Mouse (Mus musculus) erythroid progenitor cell, adult 5-6 weeks (primary cell): ENCODE results near the gene Rnf24. TPM values are rescaled to one million over a fixed set of nuclear protein-coding genes. Genes with fewer than 3 reads are reported as not detected.

Source experiments
- ATAC-seq: replicated peaks from 2 replicates; pipeline ENCODE4 v1.8.0; 2016; ENCODE audit warnings: moderate number of reproducible peaks, mild to moderate bottlenecking, moderate TSS enrichment, inconsistent platforms; ENCODE audit not compliant: poor library complexity, low FRiP score, severe bottlenecking
- total RNA-seq, 2 experiments: library from RNA; stranded (forward) in 1 of 2; stranded (reverse) in 1 of 2; fragments of 150-400 nt in 1 of 2; fragments of 186-747, 209-891 nt in 1 of 2; gene quantifications; 2 replicates each; pipeline versions ENCODE4 v1.2.3 to v1.2.4; 2015 to 2017; ENCODE audit warnings: low replicate concordance in 2 of 2

The Rnf24 gene
- total RNA-seq, 2 experiments from 2014 or later: 2.9 to 6.4 TPM

DNA sequence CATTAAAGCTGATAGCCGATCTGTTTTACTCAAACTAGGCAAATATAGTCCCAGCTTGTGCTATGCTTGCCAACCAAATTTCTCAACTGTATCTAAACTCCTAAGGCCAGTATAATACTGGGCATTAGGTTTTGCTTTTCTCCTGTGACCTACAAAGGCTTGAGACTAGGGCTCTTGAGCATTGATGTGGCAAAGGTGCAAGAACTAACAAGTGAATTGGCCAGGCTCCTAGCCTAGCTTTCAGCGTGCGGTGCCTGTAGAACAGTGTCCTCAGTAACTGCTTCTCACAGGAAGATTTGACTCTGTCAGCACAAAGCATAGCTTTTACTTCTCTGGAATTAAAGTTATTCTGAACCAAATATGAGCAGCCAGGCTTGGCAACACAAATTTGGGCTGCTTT, 77.2 kb downstream of the Rnf24 start:
- no peak for ATAC-seq

DNA sequence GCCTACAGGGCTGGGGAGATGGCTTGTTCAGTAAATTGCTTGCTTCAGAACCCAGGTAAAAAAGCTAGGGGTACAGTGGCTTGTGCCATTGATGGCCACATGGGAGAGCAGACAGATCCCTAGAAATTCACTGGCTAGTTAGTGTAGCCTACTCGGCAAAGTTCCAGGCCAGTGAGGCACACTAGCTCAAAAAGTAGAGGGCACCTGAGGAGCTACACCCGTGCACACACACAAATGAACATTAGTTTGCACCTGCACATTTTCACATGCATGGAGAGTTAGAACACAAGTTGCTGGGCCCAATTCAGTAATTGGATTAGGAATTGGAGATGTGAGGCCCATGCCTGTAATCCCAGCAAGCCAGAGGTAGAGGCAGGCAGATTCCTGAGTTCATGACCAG, 87.6 kb downstream of the Rnf24 start:
- no peak for ATAC-seq

DNA sequence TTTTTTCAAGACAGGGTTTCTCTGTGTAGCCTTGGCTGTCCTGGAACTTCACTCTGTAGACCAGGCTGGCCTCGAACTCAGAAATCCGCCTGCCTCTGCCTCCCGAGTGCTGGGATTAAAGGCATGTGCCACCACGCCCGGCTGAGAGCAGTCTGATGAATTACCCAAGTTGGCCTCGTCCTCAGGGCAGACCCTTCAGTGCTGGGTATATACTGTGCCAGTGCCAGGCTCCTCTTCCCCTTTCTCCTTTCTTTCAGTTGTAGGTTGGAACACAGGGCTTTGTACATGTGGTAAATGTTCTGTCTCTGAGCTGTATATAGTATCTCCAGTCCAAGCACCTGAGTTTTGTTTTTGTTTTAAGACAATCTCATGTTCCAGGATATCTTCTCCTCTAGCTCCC, 88.7 kb downstream of the Rnf24 start:
- no peak for ATAC-seq

DNA sequence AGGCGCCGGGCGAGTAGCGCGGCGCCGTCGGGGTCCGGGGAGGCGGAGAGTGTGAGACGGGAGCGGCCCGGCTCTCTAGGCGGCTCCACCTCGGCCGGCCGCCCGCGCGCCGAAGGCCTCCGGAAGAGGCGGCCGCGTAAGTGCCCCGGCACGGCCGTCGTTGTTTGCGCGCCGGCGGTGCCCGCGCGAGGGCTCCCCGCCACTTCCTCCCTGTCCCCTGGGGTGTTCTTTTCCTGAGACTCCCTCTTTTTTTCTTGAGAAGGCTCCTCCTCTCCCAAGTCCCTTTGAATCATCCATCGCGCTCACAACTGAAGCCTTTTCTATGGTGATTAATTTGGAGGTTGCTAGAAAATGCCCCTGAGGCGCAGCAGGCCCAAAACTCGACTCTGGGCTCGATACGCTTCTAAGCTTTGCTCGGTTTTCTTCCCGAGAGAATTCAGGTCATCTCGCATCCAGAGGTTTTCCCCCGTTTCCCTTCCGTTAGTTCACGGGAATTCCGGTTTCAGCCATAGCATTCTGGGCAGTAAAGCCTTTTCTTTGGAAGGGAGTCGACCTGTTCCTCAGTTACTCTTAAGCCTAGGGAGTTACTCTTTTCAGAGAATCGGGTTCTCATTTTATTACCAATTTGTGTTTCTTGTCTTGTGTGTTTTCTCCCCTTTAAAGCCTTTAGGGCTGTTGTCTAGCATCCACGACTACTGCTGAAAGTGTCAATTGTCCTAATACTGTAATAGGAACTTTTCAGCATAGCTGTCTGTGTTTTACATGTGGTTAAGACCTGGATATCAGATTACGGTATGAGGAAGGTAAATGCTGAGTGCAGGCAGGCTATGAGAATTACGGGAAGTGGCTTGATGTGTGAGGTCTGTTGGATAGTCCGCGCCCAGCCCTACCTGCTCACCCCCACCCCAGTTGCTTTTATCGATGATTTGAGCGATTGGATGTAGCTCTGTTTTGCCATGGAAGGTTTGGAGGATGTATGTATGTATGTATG, 89.7 kb downstream of the Rnf24 start:
- ATAC-seq: 0 out of 2 replicates have a peak, but pooled peaks have one; percentile 26

DNA sequence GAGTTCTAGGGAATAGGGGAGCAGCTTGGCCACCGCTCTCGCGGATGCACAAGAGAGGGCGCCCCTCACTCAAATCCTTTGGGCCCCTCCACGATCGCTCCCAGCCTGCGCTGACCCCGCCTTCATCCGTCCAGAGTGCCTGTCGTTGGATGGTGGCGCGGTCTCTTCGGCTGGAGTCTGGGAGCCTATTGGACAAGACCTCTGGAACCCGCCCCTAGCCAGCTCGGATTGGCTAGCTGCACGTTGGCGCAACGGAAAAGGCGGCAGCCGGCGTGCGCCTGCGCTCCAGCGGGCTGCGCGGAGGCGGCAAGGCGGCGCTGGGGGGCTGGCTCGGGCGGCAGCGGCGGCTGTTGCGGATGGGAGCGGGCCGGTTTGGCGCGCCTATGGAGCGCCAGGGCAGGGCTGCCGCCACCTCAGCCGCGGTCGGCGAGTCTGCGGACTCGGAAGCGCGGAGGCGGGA, 90.4 kb downstream of the Rnf24 start, which contains the start of gene Pank2:
Gene Pank2 (plus strand): TSS at position 283 of the 460 bp plus-strand sequence.
- peak; percentile 94 for ATAC-seq

DNA sequence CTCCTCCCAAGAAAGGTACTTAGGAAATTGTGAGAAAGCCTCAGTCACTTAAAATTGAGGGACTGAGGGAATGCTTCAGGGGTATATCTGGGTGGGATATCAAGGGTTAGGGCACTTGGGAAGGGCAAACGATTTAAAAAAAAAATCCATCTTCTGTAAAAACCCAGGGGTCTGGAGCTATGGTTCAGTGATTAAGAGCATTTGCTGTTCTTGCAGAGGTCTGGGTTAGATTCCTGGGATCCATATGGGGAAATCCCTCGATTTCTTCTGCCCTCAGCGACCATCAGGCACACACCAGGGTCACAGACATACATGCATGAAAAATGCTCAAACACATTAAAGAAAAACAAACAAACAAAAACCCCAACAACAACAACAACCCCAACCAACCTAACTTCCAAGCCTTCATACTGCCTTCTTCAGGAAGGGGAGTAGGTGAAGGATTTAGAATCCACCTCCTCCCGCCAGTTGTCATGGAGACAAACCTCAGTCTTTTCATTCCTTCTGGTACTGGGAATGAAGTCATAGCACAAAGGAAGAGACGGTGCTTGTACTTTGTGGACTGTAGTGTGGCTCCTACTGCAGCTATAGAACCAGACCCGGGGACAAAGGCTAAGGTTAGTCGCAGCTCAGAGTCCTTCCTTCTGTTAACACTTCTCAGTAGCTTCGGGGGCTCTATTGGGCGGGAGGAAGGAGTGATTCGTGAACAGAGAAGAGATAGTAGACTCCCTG, 91.0 kb downstream of the Rnf24 start:
- ATAC-seq: peak; percentile 40

DNA sequence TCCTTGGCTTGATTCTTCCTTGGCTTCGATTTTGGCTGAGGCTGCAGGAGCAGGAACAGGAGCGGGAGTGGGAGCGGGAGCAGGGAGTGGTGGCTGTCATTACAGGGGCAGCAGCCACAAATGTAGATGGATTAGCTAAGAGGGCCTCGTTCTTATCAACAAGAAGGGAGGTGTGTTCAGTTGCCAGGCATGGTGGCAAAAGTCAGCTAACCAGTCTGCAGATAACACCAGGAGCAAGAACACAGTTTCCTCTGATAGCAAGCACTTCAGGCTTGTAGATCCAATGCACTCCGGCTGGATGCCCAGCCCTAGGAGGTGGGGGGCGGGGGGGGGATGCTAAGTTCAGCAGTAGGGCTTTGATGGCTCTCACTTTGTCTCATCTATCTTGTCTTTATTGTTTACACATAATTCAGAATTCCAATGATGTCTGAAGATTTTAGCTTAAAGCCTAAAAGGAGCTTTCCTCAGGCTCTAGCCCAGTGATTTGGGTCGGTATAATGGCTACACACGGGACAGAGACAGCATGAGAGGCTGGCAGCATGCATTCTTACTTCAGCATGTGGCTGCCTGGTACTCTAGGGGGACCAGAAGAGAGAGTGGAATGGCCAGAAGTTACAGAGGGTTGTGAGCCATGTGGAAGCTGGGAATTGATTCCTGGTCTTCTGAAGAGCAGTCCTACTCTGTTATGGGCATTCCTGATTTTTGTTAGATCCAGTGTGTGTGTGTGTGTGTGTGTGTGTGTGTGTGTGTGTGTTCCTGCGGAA, 92.0 kb downstream of the Rnf24 start:
- peak; percentile 56 for ATAC-seq

DNA sequence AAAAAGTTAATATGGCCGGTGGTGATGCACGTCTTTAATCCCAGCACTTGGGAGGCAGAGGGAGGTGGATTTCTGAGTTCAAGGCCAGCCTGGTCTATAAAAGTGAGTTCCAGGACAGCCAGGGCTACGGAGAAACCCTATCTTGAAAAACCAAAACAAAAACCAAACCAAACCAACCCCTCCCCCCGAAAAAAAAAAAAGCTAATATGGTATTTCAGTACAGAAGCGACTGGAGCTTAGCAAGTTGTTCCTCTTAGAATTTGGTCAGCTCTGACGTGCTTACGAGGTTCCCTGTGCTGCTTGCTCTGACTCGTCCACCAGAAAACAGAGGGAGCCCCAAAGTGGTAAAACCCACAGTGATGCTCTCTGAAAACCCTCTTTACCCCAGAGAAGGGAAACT, 94.0 kb downstream of the Rnf24 start:
- no peak for ATAC-seq

DNA sequence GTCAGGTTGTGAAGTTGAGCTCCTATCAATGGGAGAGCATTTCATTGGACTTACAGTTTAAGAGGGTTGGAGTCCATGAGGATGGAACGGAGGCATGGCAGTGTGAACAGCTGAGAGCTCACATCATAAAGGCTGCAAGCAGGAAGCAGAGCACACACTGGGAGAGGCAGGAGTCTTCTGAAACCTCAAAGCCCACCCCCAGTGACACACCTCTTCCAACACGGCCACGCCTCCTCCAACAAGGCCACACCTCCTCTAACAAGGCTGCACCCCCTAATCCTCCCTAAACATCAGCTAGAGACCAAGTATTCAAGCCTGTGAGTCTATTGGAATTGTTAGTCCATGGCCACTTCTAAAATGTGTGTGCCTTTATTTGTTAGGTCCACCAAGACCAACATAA, 97.0 kb downstream of the Rnf24 start:
- no peak for ATAC-seq

DNA sequence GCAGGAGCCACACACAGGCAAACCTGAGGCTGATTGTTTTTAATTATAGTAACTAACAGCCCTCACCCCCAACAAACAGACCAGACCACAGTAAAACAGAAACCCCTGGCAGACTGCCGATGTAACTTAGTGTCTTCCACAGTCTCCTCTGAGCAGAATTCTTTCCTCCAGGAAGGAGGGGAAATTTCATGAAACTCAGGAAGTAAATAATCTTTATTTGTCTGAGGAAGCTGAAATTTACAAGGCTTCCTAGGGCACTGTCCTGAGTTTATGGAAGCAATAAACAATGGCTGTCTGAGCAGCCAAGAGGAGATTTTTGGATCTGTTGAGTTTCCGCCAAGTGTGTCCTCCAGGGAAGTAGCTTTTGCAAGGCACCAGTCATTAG, 98.4 kb downstream of the Rnf24 start:
- peak; percentile 20; the same call in 1 of the 2 replicates for ATAC-seq

DNA sequence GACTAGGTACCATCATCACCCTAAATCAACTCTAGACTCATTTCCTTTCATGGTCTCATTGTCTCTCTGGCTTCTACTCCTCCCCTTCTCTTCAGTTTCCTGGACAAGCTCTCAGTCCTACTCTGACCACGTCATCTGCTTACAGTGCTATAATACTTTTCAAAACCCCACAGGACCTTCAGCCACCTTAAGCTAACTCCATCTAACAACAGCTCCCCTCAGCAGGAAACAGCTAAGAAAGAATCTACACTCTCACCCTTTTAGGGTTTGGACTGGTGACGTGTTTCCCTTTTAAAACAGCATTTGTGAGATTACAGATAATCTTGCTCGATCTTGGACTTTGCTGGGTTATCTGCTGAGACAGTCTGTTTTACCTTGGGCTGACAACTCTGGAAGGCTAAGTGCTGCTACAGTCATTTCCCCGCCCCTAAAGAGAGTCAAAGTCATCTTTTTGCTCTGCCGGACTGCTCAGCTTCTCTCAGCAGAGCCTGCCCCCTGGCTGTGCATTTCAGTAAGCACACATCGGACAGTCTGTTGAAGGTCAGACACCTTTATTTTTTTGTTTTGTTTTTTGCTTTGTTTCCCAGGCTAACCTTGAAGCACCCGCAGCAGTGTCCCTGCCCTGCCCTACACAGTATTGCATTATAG, 98.9 kb downstream of the Rnf24 start:
- ATAC-seq: peak; percentile 94

Other genes starting within 250 kb of the Rnf24 start
- not detected in 2 replicates for gene Hspa12b, start 225.6 kb downstream of the Rnf24 start, total RNA-seq (2015; ENCODE audit: low replicate concordance)
- gene Hspa12b, start 225.6 kb downstream of the Rnf24 start, total RNA-seq (2017; ENCODE audit: low replicate concordance): not detected in 2 replicates
- not detected in 2 replicates for gene Gm11037, start 219.4 kb downstream of the Rnf24 start, total RNA-seq (2015; ENCODE audit: low replicate concordance)
- not detected in 2 replicates for gene Gm11037, start 219.4 kb downstream of the Rnf24 start, total RNA-seq (2017; ENCODE audit: low replicate concordance)
- gene 1700037H04Rik, start 192.8 kb downstream of the Rnf24 start, total RNA-seq (2015; ENCODE audit: low replicate concordance): 124 and 160 TPM in 2 replicates
- 58.5 and 68.4 TPM in 2 replicates for gene 1700037H04Rik, start 192.8 kb downstream of the Rnf24 start, total RNA-seq (2017; ENCODE audit: low replicate concordance)
- 8.3 and 8.8 TPM in 2 replicates for gene Cenpb, start 172.8 kb downstream of the Rnf24 start, total RNA-seq (2015; ENCODE audit: low replicate concordance)
- 12.5 and 15.1 TPM in 2 replicates for gene Cenpb, start 172.8 kb downstream of the Rnf24 start, total RNA-seq (2017; ENCODE audit: low replicate concordance)
- gene Cdc25b, start 165.9 kb downstream of the Rnf24 start, total RNA-seq (2015; ENCODE audit: low replicate concordance): 345 and 367 TPM in 2 replicates
- 664 and 783 TPM in 2 replicates for gene Cdc25b, start 165.9 kb downstream of the Rnf24 start, total RNA-seq (2017; ENCODE audit: low replicate concordance)
- gene Spef1, start 165.6 kb downstream of the Rnf24 start, total RNA-seq (2015; ENCODE audit: low replicate concordance): 4.6 and 4.7 TPM in 2 replicates
- gene Spef1, start 165.6 kb downstream of the Rnf24 start, total RNA-seq (2017; ENCODE audit: low replicate concordance): 4.1 and 6.4 TPM in 2 replicates
- 10.8 and 11.3 TPM in 2 replicates for gene Ap5s1, start 145.8 kb downstream of the Rnf24 start, total RNA-seq (2015; ENCODE audit: low replicate concordance)
- 10.9 and 11.4 TPM in 2 replicates for gene Ap5s1, start 145.8 kb downstream of the Rnf24 start, total RNA-seq (2017; ENCODE audit: low replicate concordance)
- 27.0 and 33.1 TPM in 2 replicates for gene Mavs, start 118.8 kb downstream of the Rnf24 start, total RNA-seq (2015; ENCODE audit: low replicate concordance)
- gene Mavs, start 118.8 kb downstream of the Rnf24 start, total RNA-seq (2017; ENCODE audit: low replicate concordance): 12.3 and 16.3 TPM in 2 replicates
- 40.0 and 69.2 TPM in 2 replicates for gene Pank2, start 90.4 kb downstream of the Rnf24 start, total RNA-seq (2015; ENCODE audit: low replicate concordance)
- 37.8 and 65.5 TPM in 2 replicates for gene Pank2, start 90.4 kb downstream of the Rnf24 start, total RNA-seq (2017; ENCODE audit: low replicate concordance)
- 207 and 218 TPM in 2 replicates for gene Smox, start 138.6 kb upstream of the Rnf24 start, total RNA-seq (2015; ENCODE audit: low replicate concordance)
- 251 and 312 TPM in 2 replicates for gene Smox, start 138.6 kb upstream of the Rnf24 start, total RNA-seq (2017; ENCODE audit: low replicate concordance)
- not detected in 2 replicates for gene Adra1d, start 209.4 kb upstream of the Rnf24 start, total RNA-seq (2015; ENCODE audit: low replicate concordance)
- gene Adra1d, start 209.4 kb upstream of the Rnf24 start, total RNA-seq (2017; ENCODE audit: low replicate concordance): not detected in 2 replicates